Mouse (Mus musculus): Measurements from ENCODE around the gene Ccr1l1.
"Not testable (repeated sequence)": the region's sequence is repeated elsewhere in the genome, so short reads cannot be mapped to it uniquely, and the experiment has no call there.

Ccr1l1 gene

DNA sequence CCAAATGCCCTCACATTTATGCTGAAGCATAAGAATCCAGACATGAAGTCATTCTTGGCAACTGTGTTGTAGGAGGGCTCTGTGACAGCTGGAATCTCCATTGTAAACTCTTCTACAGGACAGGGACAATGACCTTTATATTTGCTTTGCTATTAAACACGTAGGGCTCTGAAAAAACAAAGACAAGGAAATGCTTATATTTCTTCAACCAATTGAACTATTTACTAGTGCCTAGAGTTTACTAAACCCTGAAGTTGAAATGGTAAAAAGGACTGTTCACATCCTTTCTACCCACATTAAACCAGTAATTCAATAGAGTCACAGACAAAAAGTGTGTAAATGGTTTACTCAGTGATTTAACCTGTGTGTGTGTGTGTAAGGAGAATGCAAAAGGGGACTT, at the start of gene Ccr1l1:
Gene Ccr1l1, minus strand, starts transcription at position 101 of the 400 bp plus-strand sequence.
- DNase-seq (ENCODE audit: low read depth, low spot score) = no peak

DNA sequence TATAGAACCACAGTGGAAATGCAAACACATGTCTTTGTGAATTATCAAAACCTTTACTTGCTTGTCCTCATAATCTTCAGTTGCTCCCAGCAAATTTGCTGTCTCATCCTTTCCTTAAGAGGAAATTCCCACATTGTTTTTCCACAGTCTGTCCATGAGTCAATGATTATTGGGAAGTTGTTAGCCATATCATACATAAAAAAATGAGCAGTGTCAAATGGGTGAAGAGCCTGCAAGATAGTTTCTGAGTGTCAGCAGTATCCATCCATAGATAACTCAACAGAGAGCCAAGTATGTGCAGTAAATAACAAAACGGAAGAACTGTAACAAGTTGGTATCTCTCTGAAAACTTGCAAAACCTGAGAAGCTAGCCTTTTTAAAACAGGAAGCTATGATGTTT, 43.5 kb upstream of the Ccr1l1 start, which contains the start of gene Ccr3:
Gene Ccr3, plus strand, starts transcription at position 301 of the 400 bp plus-strand sequence.
- DNase-seq (ENCODE audit: low read depth, low spot score) = no peak

GRCm38 (mm10) chr9:124019887-124020286, 41.7 kb upstream of the Ccr1l1 start:
- no peak for DNase-seq (ENCODE audit: low read depth, low spot score)

GRCm38 (mm10) chr9:124016048-124016447, 37.8 kb upstream of the Ccr1l1 start:
- no peak for DNase-seq (ENCODE audit: low read depth, low spot score)

DNA sequence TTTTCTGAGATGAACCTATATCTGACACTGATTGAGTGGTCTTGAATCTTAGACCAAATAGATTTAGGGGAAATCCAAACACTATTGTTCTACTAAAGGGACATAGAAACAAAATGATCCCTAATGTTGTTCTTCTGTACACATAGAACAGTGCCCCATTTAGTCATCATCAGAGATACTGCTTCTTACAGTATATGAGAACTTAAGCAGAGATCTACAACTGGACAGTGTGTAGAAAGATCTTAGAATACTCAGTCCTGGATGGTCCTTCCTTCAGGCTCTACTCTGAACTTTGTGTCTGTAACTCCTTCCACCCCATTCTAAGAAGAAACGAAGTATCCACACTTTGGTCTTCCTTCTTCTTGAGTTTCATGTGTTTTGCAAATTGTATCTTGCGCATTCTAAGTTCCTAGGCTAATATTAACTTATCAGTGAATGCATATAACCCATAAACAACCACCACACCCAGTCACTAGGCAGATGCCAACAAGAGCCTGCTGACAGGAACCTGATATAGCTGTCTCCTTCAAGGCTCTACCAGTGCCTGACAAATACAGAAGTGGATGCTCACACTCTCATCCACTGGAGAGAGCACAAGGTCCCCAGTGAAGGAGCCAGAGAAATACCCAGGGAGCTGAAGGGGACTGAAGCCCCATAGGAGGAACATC, 36.9 kb upstream of the Ccr1l1 start:
- no peak for DNase-seq (ENCODE audit: low read depth, low spot score)

- DNase-seq (ENCODE audit: low read depth, low spot score) = no peak
These were observed 35.1 kb upstream of the Ccr1l1 start for GRCm38 (mm10) chr9:124013270-124013669.

- DNase-seq (ENCODE audit: low read depth, low spot score) = no peak
These were observed 34.5 kb upstream of the Ccr1l1 start for GRCm38 (mm10) chr9:124012691-124013090.

DNA sequence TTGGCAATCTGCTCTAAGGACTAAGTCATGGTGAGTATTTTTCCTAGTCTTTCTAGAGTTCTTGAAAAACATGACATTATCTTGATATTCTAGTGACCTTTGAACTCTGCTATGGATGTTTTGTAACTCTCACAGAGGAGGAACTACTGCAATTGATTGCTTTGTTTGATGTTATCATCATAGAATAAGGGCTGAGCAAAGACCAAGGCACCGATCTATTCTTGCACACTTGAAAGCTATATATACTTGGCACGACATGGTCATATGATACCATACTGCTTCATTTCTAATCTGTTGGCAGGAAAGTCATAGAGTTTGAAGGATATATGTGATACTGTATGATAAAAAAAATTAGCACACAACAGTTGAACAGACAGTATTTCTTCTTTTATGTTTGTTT, 21.6 kb upstream of the Ccr1l1 start:
- no peak for DNase-seq (ENCODE audit: low read depth, low spot score)

DNA sequence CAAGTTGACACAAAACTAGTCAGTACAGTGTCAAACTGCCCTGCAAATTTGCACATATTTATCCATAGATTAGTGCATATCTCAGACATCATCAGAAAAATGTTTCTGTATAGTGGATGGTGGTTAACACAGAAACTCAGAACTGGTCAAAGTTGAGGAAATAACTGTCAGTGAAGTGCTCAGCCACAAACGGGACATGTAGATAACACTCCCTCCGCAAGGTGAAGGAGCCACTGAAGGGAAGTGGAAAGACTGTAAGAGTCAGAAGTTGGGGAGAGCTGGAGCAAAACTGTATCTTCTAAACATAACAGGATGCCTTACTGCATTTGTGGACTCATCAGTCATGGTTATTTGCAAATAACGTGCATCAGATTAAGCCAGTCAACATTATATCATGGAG, 19.5 kb upstream of the Ccr1l1 start:
- DNase-seq (ENCODE audit: low read depth, low spot score) = no peak

GRCm38 (mm10) chr9:123991312-123991906, 13.2 kb upstream of the Ccr1l1 start:
- DNase-seq (ENCODE audit: low read depth, low spot score) = no peak

- peak; percentile 64 for DNase-seq (ENCODE audit: low read depth, low spot score)
These were observed 11.5 kb upstream of the Ccr1l1 start for GRCm38 (mm10) chr9:123989671-123990070.

- peak; percentile 72 for DNase-seq (ENCODE audit: low read depth, low spot score)
These were observed 8.0 kb upstream of the Ccr1l1 start for GRCm38 (mm10) chr9:123986217-123986616.

- no peak for DNase-seq (ENCODE audit: low read depth, low spot score)
These were observed 6.7 kb upstream of the Ccr1l1 start for GRCm38 (mm10) chr9:123984943-123985342.

- no peak for DNase-seq (ENCODE audit: low read depth, low spot score)
These were observed 4.5 kb upstream of the Ccr1l1 start for GRCm38 (mm10) chr9:123982720-123983119.

DNA sequence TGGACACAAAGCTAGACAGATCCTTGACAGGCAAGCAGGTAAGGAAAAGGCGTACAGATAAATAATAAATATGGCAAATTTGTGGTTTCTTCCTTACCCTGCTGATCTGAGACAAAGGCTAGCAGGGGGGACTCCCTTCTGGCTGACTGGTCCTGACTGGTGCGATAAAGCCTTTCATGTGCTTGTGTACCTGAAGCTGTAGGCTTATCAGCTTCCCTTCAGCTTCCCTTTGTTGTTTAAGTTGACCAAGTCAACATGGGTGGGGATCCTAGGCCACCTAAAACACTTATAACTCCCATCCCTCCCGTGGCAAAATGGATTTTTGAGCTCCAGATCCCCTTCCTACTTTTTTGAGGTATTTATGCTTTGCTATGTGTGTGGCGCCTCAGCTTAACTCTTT, 3.7 kb upstream of the Ccr1l1 start:
- DNase-seq (ENCODE audit: low read depth, low spot score) = no peak

DNA sequence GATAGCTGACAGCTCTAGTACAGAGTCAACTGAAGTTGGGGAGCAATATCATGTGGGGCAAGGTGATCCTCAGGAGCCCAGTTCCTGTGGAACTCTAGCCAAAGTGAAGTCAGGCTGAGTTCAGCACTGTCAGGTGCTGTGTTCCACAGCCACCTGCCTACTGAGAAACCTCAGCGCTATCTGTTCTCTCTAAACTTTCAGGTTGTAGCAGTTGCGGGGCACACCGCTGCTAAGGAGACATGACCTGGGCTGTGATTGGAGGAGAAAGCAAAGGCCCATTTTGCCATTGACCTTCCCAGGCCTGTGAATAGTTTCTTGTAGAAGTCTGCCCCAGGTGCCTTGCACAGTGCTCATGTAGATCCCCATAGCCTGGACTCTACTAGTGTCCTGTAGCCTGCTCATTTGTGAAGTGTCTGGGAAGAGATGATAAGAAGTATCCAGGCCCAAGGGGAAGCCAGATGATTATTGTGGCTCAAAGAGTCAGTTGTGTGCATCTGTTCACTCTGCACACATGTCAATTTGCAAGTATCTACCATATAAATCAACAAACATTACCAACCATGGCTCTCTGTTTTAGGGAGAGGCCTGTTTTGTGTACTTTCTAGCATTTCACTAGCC, 2.8 kb upstream of the Ccr1l1 start:
- DNase-seq (ENCODE audit: low read depth, low spot score) = not testable (repeated sequence)

- no peak for DNase-seq (ENCODE audit: low read depth, low spot score)
These were observed 1.1 kb downstream of the Ccr1l1 start for GRCm38 (mm10) chr9:123976876-123977663.

DNA sequence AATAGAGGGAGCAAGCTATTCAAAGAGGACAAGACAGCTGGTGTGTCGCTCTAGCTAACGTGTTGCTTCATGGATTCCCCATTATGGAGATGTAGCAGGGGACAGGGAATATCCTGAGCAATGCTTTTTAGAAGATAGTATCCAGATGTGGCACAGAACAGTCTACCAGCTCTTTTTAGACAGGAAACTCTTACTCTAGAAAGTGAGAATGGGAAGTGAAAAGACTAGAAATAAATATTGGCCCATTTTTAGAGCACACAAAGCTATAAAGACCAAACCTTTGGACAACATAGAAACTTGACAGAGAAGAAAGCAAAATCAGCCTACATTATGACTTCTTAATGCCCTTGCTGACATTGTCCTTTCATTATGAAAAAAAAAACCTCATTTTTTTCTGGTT, 2.6 kb downstream of the Ccr1l1 start:
- DNase-seq (ENCODE audit: low read depth, low spot score) = no peak

- no peak for DNase-seq (ENCODE audit: low read depth, low spot score)
These were observed 9.8 kb downstream of the Ccr1l1 start, which contains the start of gene Ccr1 for GRCm38 (mm10) chr9:123968290-123968912. Gene Ccr1 (minus strand): TSS chr9:123968692.

DNA sequence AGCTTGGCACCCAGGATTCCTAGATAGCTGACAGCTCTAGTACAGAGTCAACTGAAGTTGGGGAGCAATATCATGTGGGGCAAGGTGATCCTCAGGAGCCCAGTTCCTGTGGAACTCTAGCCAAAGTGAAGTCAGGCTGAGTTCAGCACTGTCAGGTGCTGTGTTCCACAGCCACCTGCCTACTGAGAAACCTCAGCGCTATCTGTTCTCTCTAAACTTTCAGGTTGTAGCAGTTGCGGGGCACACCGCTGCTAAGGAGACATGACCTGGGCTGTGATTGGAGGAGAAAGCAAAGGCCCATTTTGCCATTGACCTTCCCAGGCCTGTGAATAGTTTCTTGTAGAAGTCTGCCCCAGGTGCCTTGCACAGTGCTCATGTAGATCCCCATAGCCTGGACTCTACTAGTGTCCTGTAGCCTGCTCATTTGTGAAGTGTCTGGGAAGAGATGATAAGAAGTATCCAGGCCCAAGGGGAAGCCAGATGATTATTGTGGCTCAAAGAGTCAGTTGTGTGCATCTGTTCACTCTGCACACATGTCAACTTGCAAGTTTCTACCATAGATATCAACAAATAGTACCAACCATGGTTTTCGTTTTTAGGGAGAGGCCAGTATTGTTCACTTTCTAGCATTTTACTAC, 11.2 kb downstream of the Ccr1l1 start:
- not testable (repeated sequence) for DNase-seq (ENCODE audit: low read depth, low spot score)

DNA sequence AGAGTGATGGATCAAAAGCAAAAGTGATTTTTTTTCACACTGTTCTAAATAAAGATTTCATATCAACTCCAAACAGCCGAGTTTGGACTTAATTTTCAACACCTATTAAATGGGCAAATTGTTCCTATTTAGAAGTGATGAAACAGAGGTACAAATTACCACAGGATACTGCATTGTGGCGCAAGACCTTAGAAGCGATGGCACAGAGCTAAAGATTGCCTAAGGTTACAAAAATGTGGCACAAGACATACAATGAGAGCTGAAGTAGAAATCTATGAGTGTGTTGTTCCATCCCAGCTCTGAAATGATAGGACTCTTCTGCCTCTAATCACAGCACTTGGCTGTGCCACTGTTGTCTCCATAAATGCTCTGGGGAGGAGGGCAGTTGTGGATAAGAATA, 13.4 kb downstream of the Ccr1l1 start:
- no peak for DNase-seq (ENCODE audit: low read depth, low spot score)
